In the genomic region with DNA sequence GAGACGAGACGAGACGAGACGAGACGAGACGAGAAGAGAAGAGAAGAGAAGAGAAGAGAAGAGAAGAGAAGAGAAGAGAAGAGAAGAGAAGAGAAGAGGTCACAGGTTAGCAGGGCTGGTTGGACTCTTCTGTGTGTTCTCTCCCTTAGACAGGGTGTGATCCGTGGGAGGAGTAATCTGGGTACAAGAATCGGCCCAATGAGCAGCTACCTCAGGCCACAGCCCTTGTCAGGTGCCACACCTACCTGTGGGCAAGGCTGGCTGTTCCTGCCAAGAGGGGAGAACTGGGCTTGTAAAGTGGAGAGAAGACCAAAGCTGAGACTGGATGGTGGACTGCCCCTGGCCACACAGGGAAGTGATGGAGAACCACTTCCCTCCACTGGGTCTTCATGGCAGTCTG, we compare ENCODE assay signal across 31 mouse cellular contexts. TPM values are rescaled to one million over a fixed set of nuclear protein-coding genes. Genes with fewer than 3 reads are reported as not detected.
DNase-seq lines count a peak whose midpoint lies in the region; ATAC-seq and TF ChIP-seq lines count a peak whose summit lies in the region.
"Had no signal": no experiment of that assay in that cellular context is flagged by ENCODE, and none has a peak within 500 bp of the region (broad histone marks: within the 10 kb centered on the region; RNA-seq: fewer than 3 reads in every experiment).

No protein-coding gene starts in this region.

- no peaks in the 10 kb centered on the region for H3K27me3 ChIP-seq in liver, postnatal 0 days (ENCODE audit: insufficient read depth, low read length)
- no peaks in the 10 kb centered on the region for H3K27me3 ChIP-seq in intestine, postnatal 0 days (replicated peaks; ENCODE audit: control insufficient read depth, insufficient read depth, low read length)
- H3K27me3 ChIP-seq in stomach, postnatal 0 days (ENCODE audit: control insufficient read depth, insufficient read depth, low read length), result no peaks in the 10 kb centered on the region
- H3K27me3 ChIP-seq: embryonic facial prominence, embryonic 13.5 days; forebrain, embryonic 12.5 days; Patski had no signal

- 82% methylated on average over 8 of the region's 8 CpGs for WGBS in liver, postnatal 0 days (ENCODE audit: insufficient replicate concordance)
- 79% methylated on average over 8 of the region's 8 CpGs for WGBS in intestine, postnatal 0 days
- WGBS in stomach, postnatal 0 days, result 78% methylated on average over 8 of the region's 8 CpGs

- H3K27ac ChIP-seq in liver, postnatal 0 days (ENCODE audit: low read depth), result no peak overlapping the region
- no peak overlapping the region for H3K27ac ChIP-seq in intestine, postnatal 0 days (ENCODE audit: low read depth, low read length)
- H3K27ac ChIP-seq in stomach, postnatal 0 days (replicated peaks), result no peak overlapping the region
- H3K27ac ChIP-seq: embryonic facial prominence, embryonic 13.5 days; embryonic facial prominence, embryonic 15.5 days; forebrain, embryonic 10.5 days; forebrain, embryonic 12.5 days had no signal

- H3K9me3 ChIP-seq in liver, postnatal 0 days (ENCODE audit: low read length), result no peaks in the 10 kb centered on the region
- H3K9me3 ChIP-seq in intestine, postnatal 0 days (ENCODE audit: control insufficient read depth), result no peaks in the 10 kb centered on the region
- no peaks in the 10 kb centered on the region for H3K9me3 ChIP-seq in stomach, postnatal 0 days (ENCODE audit: control insufficient read depth, low read length)
- H3K9me3 ChIP-seq: embryonic facial prominence, embryonic 13.5 days; embryonic facial prominence, embryonic 15.5 days; forebrain, embryonic 10.5 days; forebrain, embryonic 12.5 days; G1E had no signal

- TF ChIP-seq EP300 in liver, postnatal 0 days (IDR thresholded peaks at IDR 0.05; ENCODE audit: low read depth), result no peak
- no peak for TF ChIP-seq EP300 in stomach, postnatal 0 days (optimal IDR thresholded peaks at IDR 0.05)

- intact Hi-C loops in heart, postnatal 25 days (cut with DNase I), result no loop called here

- peak; percentile 35; the same call in 1 of the 2 replicates for ATAC-seq in liver, postnatal 0 days
- ATAC-seq in intestine, postnatal 0 days, result peak; percentile 52
- peak; percentile 72; the same call in 1 of the 2 replicates for ATAC-seq in stomach, postnatal 0 days (ENCODE audit: low FRiP score, low TSS enrichment)
- ATAC-seq in megakaryocyte, adult 5-6 weeks (ENCODE audit: poor library complexity, severe bottlenecking), result no peak
- ATAC-seq: activated CD4-positive, CD25-positive, alpha-beta regulatory T cell, adult 4 months; CD4-positive, CD25-positive, alpha-beta regulatory T cell, adult 4 months; forebrain, embryonic 14.5 days; forebrain, embryonic 16.5 days; Patski had no signal

- no peak overlapping the region for H3K9ac ChIP-seq in liver, postnatal 0 days (replicated peaks)
- H3K9ac ChIP-seq in intestine, postnatal 0 days (ENCODE audit: low read depth, low read length), result no peak overlapping the region
- no peak overlapping the region for H3K9ac ChIP-seq in stomach, postnatal 0 days (ENCODE audit: low read length)
- H3K9ac ChIP-seq: embryonic facial prominence, embryonic 13.5 days; embryonic facial prominence, embryonic 15.5 days; forebrain, embryonic 12.5 days had no signal

- no peak overlapping the region for H3K4me2 ChIP-seq in liver, postnatal 0 days (ENCODE audit: low read depth, low read length)
- H3K4me2 ChIP-seq in intestine, postnatal 0 days (replicated peaks; ENCODE audit: low read depth), result no peak overlapping the region
- no peak overlapping the region for H3K4me2 ChIP-seq in stomach, postnatal 0 days (replicated peaks; ENCODE audit: low read depth)
- H3K4me2 ChIP-seq: embryonic facial prominence, embryonic 13.5 days; embryonic facial prominence, embryonic 15.5 days; forebrain, embryonic 12.5 days had no signal

- 0 out of 2 replicates have a peak, but pooled peaks cover 3% of the 10 kb centered on the region for H3K36me3 ChIP-seq in liver, postnatal 0 days (replicated peaks; ENCODE audit: insufficient read depth, low read length)
- H3K36me3 ChIP-seq in intestine, postnatal 0 days (ENCODE audit: control insufficient read depth, insufficient read depth), result peaks cover 5% of the 10 kb centered on the region; the same call in 1 of the 2 replicates
- no peaks in the 10 kb centered on the region for H3K36me3 ChIP-seq in stomach, postnatal 0 days (ENCODE audit: control insufficient read depth, insufficient read depth, low read length)
- H3K36me3 ChIP-seq: embryonic facial prominence, embryonic 13.5 days; embryonic facial prominence, embryonic 15.5 days; forebrain, embryonic 10.5 days; forebrain, embryonic 12.5 days; G1E had no signal

- TF ChIP-seq CTCF in liver, postnatal 0 days (IDR thresholded peaks at IDR 0.05; ENCODE audit: low read depth), result no peak
- TF ChIP-seq CTCF in intestine, postnatal 0 days (IDR thresholded peaks at IDR 0.05; ENCODE audit: low read depth), result no peak
- TF ChIP-seq CTCF in stomach, postnatal 0 days (IDR thresholded peaks at IDR 0.05; ENCODE audit: low read depth), result no peak

- H3K4me3 ChIP-seq in liver, postnatal 0 days (ENCODE audit: low read depth, low read length), result no peak overlapping the region
- H3K4me3 ChIP-seq in intestine, postnatal 0 days (ENCODE audit: low read depth, low read length), result no peak overlapping the region
- no peak overlapping the region for H3K4me3 ChIP-seq in stomach, postnatal 0 days (ENCODE audit: low read depth, low read length)
- H3K4me3 ChIP-seq: embryonic facial prominence, embryonic 13.5 days; embryonic facial prominence, embryonic 15.5 days; erythroblast, embryonic 14.5 days; forebrain, embryonic 10.5 days; forebrain, embryonic 12.5 days had no signal

- peaks cover 3% of the 10 kb centered on the region; the same call in 1 of the 2 replicates for H3K4me1 ChIP-seq in liver, postnatal 0 days (ENCODE audit: insufficient read depth)
- H3K4me1 ChIP-seq in intestine, postnatal 0 days (replicated peaks; ENCODE audit: control insufficient read depth, insufficient read depth, low read length), result no peaks in the 10 kb centered on the region
- H3K4me1 ChIP-seq in stomach, postnatal 0 days (replicated peaks; ENCODE audit: control insufficient read depth, insufficient read depth), result peaks cover 3% of the 10 kb centered on the region; the same call in 1 of the 2 replicates
- H3K4me1 ChIP-seq: embryonic facial prominence, embryonic 13.5 days; embryonic facial prominence, embryonic 15.5 days; forebrain, embryonic 10.5 days; forebrain, embryonic 12.5 days had no signal

- DNase-seq in liver, postnatal 0 days, result no peak
- no peak for DNase-seq in liver
- peak; percentile 40 for DNase-seq in stomach, postnatal 0 days (ENCODE audit: low spot score)
- no peak for DNase-seq in heart, postnatal 25 days (ENCODE audit: low spot score)
- DNase-seq: adrenal gland, adult 8-10 months; adrenal gland, postnatal 14 days; adrenal gland, postnatal 36 days; B cell, adult 2 months; cerebellum, adult 11-12 months; cerebellum, adult 2 months; cerebellum, adult 9-11 months; cerebellum, postnatal 14 days; cerebellum, postnatal 36 days; embryo, embryonic 11 days had no signal

RNA-seq across cellular contexts. Expression of a gene that starts 7.9 kb away (rescaled TPM):
- 5.6 and 7.9 TPM in 2 replicates for polyA plus RNA-seq in liver, postnatal 0 days (2015; fragmentation: Nextera tagmentation; extraction: Ambion mirVana)
- 13.3 and 14.0 TPM in 2 replicates for polyA plus RNA-seq in intestine, postnatal 0 days (2015; fragmentation: Nextera tagmentation; extraction: Ambion mirVana)
- polyA plus RNA-seq in stomach, postnatal 0 days (2015; fragmentation: Nextera tagmentation; extraction: Ambion mirVana), result 8.7 and 10.5 TPM in 2 replicates
- total RNA-seq in heart, postnatal 25 days (2021), result under 1 TPM; 0.36 to 0.49 TPM
- not detected in 2 replicates for total RNA-seq in megakaryocyte, adult 5-6 weeks (2015)
- not detected in 2 replicates for total RNA-seq in megakaryocyte, adult 5-6 weeks (2017)
- total RNA-seq: CH12.LX; common myeloid progenitor, adult 5-6 weeks had no signal
- polyA plus RNA-seq: activated CD4-positive, CD25-positive, alpha-beta regulatory T cell, adult 4 months; CD4-positive, CD25-positive, alpha-beta regulatory T cell, adult 4 months; erythroblast, embryonic 14.5 days; G1E had no signal

RNA-seq across cellular contexts. Expression of a gene that starts 54.4 kb away (rescaled TPM):
- polyA plus RNA-seq in liver, postnatal 0 days (2015; fragmentation: Nextera tagmentation; extraction: Ambion mirVana), result 11.3 and 13.3 TPM in 2 replicates
- polyA plus RNA-seq in intestine, postnatal 0 days (2015; fragmentation: Nextera tagmentation; extraction: Ambion mirVana), result 2.5 and 3.1 TPM in 2 replicates
- 2.6 and 2.8 TPM in 2 replicates for polyA plus RNA-seq in stomach, postnatal 0 days (2015; fragmentation: Nextera tagmentation; extraction: Ambion mirVana)
- total RNA-seq in heart, postnatal 25 days (2021), result 10 to 100 TPM; 10.4 to 12.5 TPM
- total RNA-seq in megakaryocyte, adult 5-6 weeks (2015), result 99.6 and 105 TPM in 2 replicates
- total RNA-seq in megakaryocyte, adult 5-6 weeks (2017), result 88.0 and 148 TPM in 2 replicates

RNA-seq across cellular contexts. Expression of a gene that starts 56.1 kb away (rescaled TPM):
- polyA plus RNA-seq in liver, postnatal 0 days (2015; fragmentation: Nextera tagmentation; extraction: Ambion mirVana), result 0.54 and 0.67 TPM in 2 replicates
- polyA plus RNA-seq in intestine, postnatal 0 days (2015; fragmentation: Nextera tagmentation; extraction: Ambion mirVana), result 2.5 and 3.3 TPM in 2 replicates
- polyA plus RNA-seq in stomach, postnatal 0 days (2015; fragmentation: Nextera tagmentation; extraction: Ambion mirVana), result 2.0 and 2.2 TPM in 2 replicates
- not detected for total RNA-seq in heart, postnatal 25 days (2021)
- not detected in 2 replicates for total RNA-seq in megakaryocyte, adult 5-6 weeks (2015)
- not detected in 2 replicates for total RNA-seq in megakaryocyte, adult 5-6 weeks (2017)
- total RNA-seq: adrenal gland, adult 18-20 months; adrenal gland, adult 8-10 months; adrenal gland, postnatal 14 days; adrenal gland, postnatal 36 days; CH12.LX; common myeloid progenitor, adult 5-6 weeks had no signal
- polyA plus RNA-seq: activated CD4-positive, CD25-positive, alpha-beta regulatory T cell, adult 4 months; CD4-positive, CD25-positive, alpha-beta regulatory T cell, adult 4 months; embryonic facial prominence, embryonic 11.5 days; embryonic facial prominence, embryonic 13.5 days; erythroblast, embryonic 14.5 days; forebrain, embryonic 10.5 days; forebrain, embryonic 12.5 days; G1E had no signal
